Mouse (Mus musculus): ENCODE measurements around the gene Tet2. TPM values are rescaled to one million over a fixed set of nuclear protein-coding genes. Genes with fewer than 3 reads are reported as not detected.

Gene Tet2
- polyA plus RNA-seq, 1 experiment from 2014 or later, result 28.4 TPM

DNA sequence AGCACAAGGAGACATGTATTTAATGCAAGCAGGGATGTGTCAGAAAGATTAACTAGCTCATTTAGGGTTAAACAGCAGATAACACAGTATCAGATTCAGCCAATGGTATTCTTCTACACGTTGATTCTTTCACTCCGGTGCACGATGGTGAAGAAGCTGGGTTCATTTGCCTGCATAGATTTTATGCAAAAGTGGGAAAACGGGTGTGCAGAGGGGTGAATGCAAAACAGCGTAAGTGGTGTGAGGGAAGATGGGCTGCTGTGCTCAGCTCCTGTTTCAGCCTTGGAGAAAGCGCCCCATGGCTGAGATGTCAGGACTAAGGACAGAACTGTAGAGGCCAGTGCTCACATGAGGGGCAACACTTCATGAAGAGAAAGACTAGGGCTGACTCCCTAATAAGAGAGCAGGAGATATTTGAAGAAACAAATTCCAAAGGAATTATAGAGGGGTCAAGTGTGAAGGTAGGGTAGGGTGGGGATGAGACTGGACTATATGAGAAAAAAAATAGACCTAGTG, 9.7 kb upstream of the Tet2 start:
- no peaks in the 10 kb centered on the region for H3K36me3 ChIP-seq (ENCODE audit: control insufficient read depth, insufficient read depth, low read length)

DNA sequence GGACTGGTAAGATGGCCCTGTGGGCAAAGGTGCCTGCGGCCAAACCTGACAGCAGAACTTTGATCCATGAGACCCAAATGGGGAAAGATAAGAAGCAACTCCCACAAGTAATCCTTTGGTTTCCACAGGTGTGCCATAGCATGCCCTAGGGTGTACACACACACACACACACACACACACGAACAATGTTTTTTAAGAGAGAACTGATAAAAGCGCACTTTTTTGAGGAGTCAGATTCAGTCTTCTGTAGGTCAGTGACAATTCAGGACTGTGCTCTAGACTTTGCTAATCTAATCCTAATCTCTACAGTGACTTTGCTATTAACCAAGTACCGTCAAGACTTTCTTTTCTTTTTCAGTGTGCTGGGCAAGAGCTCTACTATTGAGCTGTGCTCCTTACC, 9.2 kb upstream of the Tet2 start:
- WGBS, result 91% methylated on average over 4 of the region's 4 CpGs
- no peak overlapping the region for H3K4me3 ChIP-seq (ENCODE audit: low read depth, low read length)
- H3K4me2 ChIP-seq (replicated peaks; ENCODE audit: low read depth, low read length), result no peak overlapping the region
- no peaks in the 10 kb centered on the region for H3K9me3 ChIP-seq (ENCODE audit: control insufficient read depth, low read depth, low read length)
- H3K27ac ChIP-seq (ENCODE audit: low read length), result no peak overlapping the region
- no peaks in the 10 kb centered on the region for H3K36me3 ChIP-seq (ENCODE audit: control insufficient read depth, insufficient read depth, low read length)
- no peak overlapping the region for H3K9ac ChIP-seq (replicated peaks; ENCODE audit: low read depth, low read length)
- H3K27me3 ChIP-seq (ENCODE audit: control insufficient read depth, insufficient read depth, low read length), result no peaks in the 10 kb centered on the region
- H3K4me1 ChIP-seq (ENCODE audit: control insufficient read depth, insufficient read depth, low read length), result no peaks in the 10 kb centered on the region
- no peak for ATAC-seq (ENCODE audit: insufficient number of reproducible peaks, insufficient read depth, low FRiP score, low read depth)

More for the DNA sequence above, 9.7 kb upstream of the Tet2 start:
- Histone ChIP-seq H3K4me3 (ENCODE audit: low read depth, low read length) (no peak overlapping the region), H3K4me1 (ENCODE audit: control insufficient read depth, insufficient read depth, low read length) (no peaks in the 10 kb centered on the region), H3K27ac (ENCODE audit: low read length) (no peak overlapping the region), H3K27me3 (ENCODE audit: control insufficient read depth, insufficient read depth, low read length) (no peaks in the 10 kb centered on the region), H3K9ac (replicated peaks; ENCODE audit: low read depth, low read length) (no peak overlapping the region), H3K9me3 (ENCODE audit: control insufficient read depth, low read depth, low read length) (no peaks in the 10 kb centered on the region), H3K4me2 (replicated peaks; ENCODE audit: low read depth, low read length) (no peak overlapping the region)
- 58% methylated on average over 6 of the region's 6 CpGs for WGBS
- no peak for ATAC-seq (ENCODE audit: insufficient number of reproducible peaks, insufficient read depth, low FRiP score, low read depth)

DNA sequence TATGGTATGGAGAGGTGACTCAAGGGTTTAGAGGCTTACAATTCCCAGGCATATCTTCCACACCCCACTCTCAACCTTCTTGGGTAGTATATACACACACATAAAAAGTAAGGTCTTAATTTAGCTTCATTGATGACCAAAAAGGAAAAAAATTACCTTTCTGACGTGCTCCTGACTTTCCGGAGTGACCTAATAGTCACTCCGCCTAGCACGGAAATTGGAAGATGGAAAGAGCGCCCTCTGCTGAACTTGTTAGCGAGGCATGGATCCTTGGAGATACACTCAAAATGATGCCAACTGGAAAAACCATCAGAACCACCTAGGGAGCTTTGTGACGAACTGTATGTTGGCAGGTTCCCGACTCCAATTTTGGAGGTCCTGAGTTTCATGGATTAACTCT, 7.0 kb upstream of the Tet2 start:
- H3K27ac ChIP-seq (ENCODE audit: low read length), result no peak overlapping the region
- H3K4me2 ChIP-seq (replicated peaks; ENCODE audit: low read depth, low read length), result no peak overlapping the region
- no peaks in the 10 kb centered on the region for H3K27me3 ChIP-seq (ENCODE audit: control insufficient read depth, insufficient read depth, low read length)
- no peak overlapping the region for H3K4me3 ChIP-seq (ENCODE audit: low read depth, low read length)
- no peak for ATAC-seq (ENCODE audit: insufficient number of reproducible peaks, insufficient read depth, low FRiP score, low read depth)
- no peaks in the 10 kb centered on the region for H3K36me3 ChIP-seq (ENCODE audit: control insufficient read depth, insufficient read depth, low read length)
- no peaks in the 10 kb centered on the region for H3K4me1 ChIP-seq (ENCODE audit: control insufficient read depth, insufficient read depth, low read length)
- H3K9ac ChIP-seq (replicated peaks; ENCODE audit: low read depth, low read length), result no peak overlapping the region
- 71% methylated on average over 8 of the region's 8 CpGs for WGBS
- no peaks in the 10 kb centered on the region for H3K9me3 ChIP-seq (ENCODE audit: control insufficient read depth, low read depth, low read length)

DNA sequence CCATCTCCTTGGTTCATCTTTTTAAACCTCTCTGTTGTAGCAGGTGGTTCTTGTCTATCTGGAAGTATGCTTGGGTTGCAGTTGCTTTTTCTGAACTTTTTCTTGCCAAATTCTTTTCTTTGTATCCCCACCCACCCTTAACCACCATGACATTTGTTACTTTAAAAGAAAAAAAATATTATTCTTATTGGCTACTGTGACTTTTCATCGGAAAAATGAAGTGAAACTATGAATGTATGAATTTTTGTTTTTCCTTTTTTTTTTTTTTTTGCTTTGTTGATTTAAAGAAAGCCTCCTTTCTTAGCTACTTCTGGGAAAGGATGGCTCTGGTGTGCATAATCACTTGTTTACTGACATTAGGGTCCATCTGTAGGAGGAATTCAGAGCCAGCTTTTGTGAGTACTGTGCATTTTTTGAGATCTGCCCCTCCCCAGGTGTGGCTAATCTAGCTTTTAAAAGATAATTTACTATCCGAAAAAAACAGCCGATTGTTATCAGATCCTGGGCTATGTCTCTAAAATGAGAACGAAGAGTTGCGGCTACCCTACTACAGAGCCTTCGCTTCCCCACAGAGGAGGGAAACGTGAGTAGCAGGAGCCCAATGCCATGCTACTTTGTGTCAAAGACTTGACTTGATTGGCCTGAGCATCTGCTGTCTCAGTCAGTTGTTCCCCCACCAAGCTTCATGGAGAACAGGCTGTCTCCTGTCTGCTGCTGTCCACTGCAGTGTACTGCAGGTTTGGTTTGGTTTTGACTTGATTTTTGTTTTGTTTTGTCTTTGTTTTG, 4.6 kb upstream of the Tet2 start:
- H3K27ac ChIP-seq (ENCODE audit: low read length), result peak overlapping the region; percentile 15; the same call in 1 of the 2 replicates
- no peak overlapping the region for H3K9ac ChIP-seq (replicated peaks; ENCODE audit: low read depth, low read length)
- H3K4me2 ChIP-seq (replicated peaks; ENCODE audit: low read depth, low read length), result no peak overlapping the region
- ATAC-seq (ENCODE audit: insufficient number of reproducible peaks, insufficient read depth, low FRiP score, low read depth), result no peak
- 49% methylated on average over 7 of the region's 7 CpGs for WGBS
- no peaks in the 10 kb centered on the region for H3K4me1 ChIP-seq (ENCODE audit: control insufficient read depth, insufficient read depth, low read length)
- no peaks in the 10 kb centered on the region for H3K36me3 ChIP-seq (ENCODE audit: control insufficient read depth, insufficient read depth, low read length)
- H3K27me3 ChIP-seq (ENCODE audit: control insufficient read depth, insufficient read depth, low read length), result no peaks in the 10 kb centered on the region
- no peaks in the 10 kb centered on the region for H3K9me3 ChIP-seq (ENCODE audit: control insufficient read depth, low read depth, low read length)
- H3K4me3 ChIP-seq (ENCODE audit: low read depth, low read length), result no peak overlapping the region

DNA sequence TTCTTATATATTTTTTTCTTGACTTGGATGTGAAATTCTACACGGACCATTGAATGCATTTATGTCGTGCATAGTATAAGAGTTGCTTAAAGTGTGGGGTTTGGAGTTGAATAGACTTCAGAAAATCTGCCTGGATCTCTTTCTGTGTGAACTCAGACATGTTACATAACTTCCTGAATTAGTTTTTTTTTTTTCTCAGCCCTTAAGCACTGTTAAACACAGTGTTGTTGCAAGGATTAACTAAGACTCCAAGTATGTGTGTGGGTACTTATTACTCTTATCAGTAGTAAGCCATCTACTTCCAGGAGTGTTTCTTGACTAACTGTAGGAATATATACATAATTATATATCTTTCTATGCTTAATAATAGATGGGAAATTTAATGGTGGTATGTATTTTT, 3.7 kb upstream of the Tet2 start:
- no peaks in the 10 kb centered on the region for H3K36me3 ChIP-seq (ENCODE audit: control insufficient read depth, insufficient read depth, low read length)
- H3K9me3 ChIP-seq (ENCODE audit: control insufficient read depth, low read depth, low read length), result no peaks in the 10 kb centered on the region
- no peak overlapping the region for H3K9ac ChIP-seq (replicated peaks; ENCODE audit: low read depth, low read length)
- H3K27me3 ChIP-seq (ENCODE audit: control insufficient read depth, insufficient read depth, low read length), result no peaks in the 10 kb centered on the region
- no peak overlapping the region for H3K4me2 ChIP-seq (replicated peaks; ENCODE audit: low read depth, low read length)
- ATAC-seq (ENCODE audit: insufficient number of reproducible peaks, insufficient read depth, low FRiP score, low read depth), result no peak
- H3K4me3 ChIP-seq (ENCODE audit: low read depth, low read length), result no peak overlapping the region
- no peaks in the 10 kb centered on the region for H3K4me1 ChIP-seq (ENCODE audit: control insufficient read depth, insufficient read depth, low read length)
- H3K27ac ChIP-seq (ENCODE audit: low read length), result no peak overlapping the region
- 63% methylated on average over 2 of the region's 2 CpGs for WGBS

DNA sequence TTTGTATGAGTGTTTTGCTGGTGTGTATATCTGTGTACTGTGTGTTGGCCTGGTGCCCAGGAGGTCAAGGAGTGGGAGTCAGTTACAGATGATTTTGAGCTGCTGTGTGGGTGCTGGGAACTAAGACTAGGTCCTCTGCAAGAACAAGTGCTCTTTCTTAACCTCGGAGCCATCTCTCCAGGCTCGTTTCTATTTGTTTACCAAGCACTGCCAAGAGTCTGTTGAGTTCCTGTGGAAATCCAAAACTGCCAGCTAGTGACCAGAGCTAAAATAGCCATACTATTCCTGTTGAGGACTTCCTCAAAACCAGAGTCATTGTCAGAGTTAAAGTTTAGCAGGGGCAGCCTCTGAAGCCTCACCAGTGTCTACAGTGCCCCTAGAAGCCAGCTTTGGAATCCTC, 1.9 kb upstream of the Tet2 start:
- H3K36me3 ChIP-seq (ENCODE audit: control insufficient read depth, insufficient read depth, low read length), result no peaks in the 10 kb centered on the region
- no peak overlapping the region for H3K4me2 ChIP-seq (replicated peaks; ENCODE audit: low read depth, low read length)
- no peaks in the 10 kb centered on the region; the same call in 1 of the 2 replicates for H3K4me1 ChIP-seq (ENCODE audit: control insufficient read depth, insufficient read depth, low read length)
- H3K27me3 ChIP-seq (ENCODE audit: control insufficient read depth, insufficient read depth, low read length), result no peaks in the 10 kb centered on the region
- no peak for ATAC-seq (ENCODE audit: insufficient number of reproducible peaks, insufficient read depth, low FRiP score, low read depth)
- no peak overlapping the region for H3K9ac ChIP-seq (replicated peaks; ENCODE audit: low read depth, low read length)
- no peak overlapping the region for H3K4me3 ChIP-seq (ENCODE audit: low read depth, low read length)
- no peaks in the 10 kb centered on the region for H3K9me3 ChIP-seq (ENCODE audit: control insufficient read depth, low read depth, low read length)
- WGBS, result 51% methylated on average over 2 of the region's 2 CpGs
- no peak overlapping the region for H3K27ac ChIP-seq (ENCODE audit: low read length)

DNA sequence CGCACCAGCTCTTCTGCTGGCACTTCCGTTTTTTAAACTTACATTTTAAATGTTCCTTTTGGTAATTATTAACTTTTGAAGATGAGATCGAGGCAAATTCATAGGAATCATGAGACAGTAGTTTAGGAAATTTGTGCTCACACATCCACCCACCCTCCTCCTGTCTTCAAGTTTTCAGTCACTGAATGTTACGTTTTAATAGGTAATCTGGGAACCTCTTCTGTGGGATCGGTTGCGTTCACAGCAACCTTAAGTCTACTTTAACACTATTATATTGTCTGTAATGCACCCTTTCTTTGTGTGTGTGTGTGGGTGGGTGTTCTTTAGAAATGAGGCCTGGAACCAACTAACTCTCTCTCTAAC, 346 bp upstream of the Tet2 start:
- Histone ChIP-seq H3K4me3 (ENCODE audit: low read depth, low read length) (peak overlapping the region; percentile 71), H3K27me3 (ENCODE audit: control insufficient read depth, insufficient read depth, low read length) (no peaks in the 10 kb centered on the region), H3K4me2 (replicated peaks; ENCODE audit: low read depth, low read length) (peak overlapping the region; percentile 54), H3K9me3 (ENCODE audit: control insufficient read depth, low read depth, low read length) (no peaks in the 10 kb centered on the region), H3K4me1 (ENCODE audit: control insufficient read depth, insufficient read depth, low read length) (peaks cover 2% of the 10 kb centered on the region; the same call in 1 of the 2 replicates), H3K9ac (replicated peaks; ENCODE audit: low read depth, low read length) (peak overlapping the region; percentile 82; the same call in 1 of the 2 replicates), H3K27ac (ENCODE audit: low read length) (peak overlapping the region; percentile 98), H3K36me3 (ENCODE audit: control insufficient read depth, insufficient read depth, low read length) (no peaks in the 10 kb centered on the region)
- no peak for ATAC-seq (ENCODE audit: insufficient number of reproducible peaks, insufficient read depth, low FRiP score, low read depth)
- 12% methylated on average over 6 of the region's 6 CpGs for WGBS

DNA sequence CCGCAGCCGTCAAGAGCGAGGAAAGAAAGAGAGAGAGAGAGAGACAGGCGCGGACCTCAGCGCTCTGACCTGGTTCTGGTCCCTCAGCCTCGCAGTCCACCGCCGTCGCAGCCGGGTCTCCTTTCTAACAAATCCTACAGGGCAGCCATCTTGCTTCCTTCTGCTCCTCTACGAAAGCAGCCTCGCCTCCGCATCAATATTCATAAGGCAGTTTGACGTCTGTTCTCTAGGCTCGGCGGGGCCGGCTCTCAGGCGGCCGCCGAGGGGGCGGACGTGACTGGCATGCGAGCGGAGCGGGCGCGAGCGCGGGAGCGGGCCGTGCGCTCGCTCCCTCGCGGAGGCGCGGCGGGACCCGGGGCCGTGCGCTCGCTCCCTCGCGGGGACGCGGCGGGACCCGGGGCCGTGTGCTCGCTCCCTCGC, 798 bp downstream of the Tet2 start:
- Histone ChIP-seq H3K27ac (ENCODE audit: low read length) (peak overlapping the region; percentile 98), H3K36me3 (ENCODE audit: control insufficient read depth, insufficient read depth, low read length) (no peaks in the 10 kb centered on the region), H3K4me1 (ENCODE audit: control insufficient read depth, insufficient read depth, low read length) (peaks cover 2% of the 10 kb centered on the region; the same call in 1 of the 2 replicates), H3K27me3 (ENCODE audit: control insufficient read depth, insufficient read depth, low read length) (no peaks in the 10 kb centered on the region), H3K9me3 (ENCODE audit: control insufficient read depth, low read depth, low read length) (no peaks in the 10 kb centered on the region), H3K4me3 (ENCODE audit: low read depth, low read length) (peak overlapping the region; percentile 71), H3K4me2 (replicated peaks; ENCODE audit: low read depth, low read length) (peak overlapping the region; percentile 67), H3K9ac (replicated peaks; ENCODE audit: low read depth, low read length) (peak overlapping the region; percentile 82)
- under 1% methylated on average over 52 of the region's 52 CpGs for WGBS
- peak; percentile 95 for ATAC-seq (ENCODE audit: insufficient number of reproducible peaks, insufficient read depth, low FRiP score, low read depth)
